Mouse (Mus musculus) brain, embryonic 18.5 days (tissue): ENCODE results near the gene Ak1.
A peak's percentile ranks its signal among the peaks of the same experiment; 100 is the strongest.

Source experiments
- DNase-seq: peaks from one replicate; pipeline ENCODE4 v3.0.0-alpha.2; 2012; ENCODE audit warnings: low read depth, low spot score

Gene Ak1

GRCm38 (mm10) chr2:32621517-32621859, at the start of gene Ak1:
Gene Ak1 (plus strand): TSS chr2:32621758.
- no peak for DNase-seq

DNA sequence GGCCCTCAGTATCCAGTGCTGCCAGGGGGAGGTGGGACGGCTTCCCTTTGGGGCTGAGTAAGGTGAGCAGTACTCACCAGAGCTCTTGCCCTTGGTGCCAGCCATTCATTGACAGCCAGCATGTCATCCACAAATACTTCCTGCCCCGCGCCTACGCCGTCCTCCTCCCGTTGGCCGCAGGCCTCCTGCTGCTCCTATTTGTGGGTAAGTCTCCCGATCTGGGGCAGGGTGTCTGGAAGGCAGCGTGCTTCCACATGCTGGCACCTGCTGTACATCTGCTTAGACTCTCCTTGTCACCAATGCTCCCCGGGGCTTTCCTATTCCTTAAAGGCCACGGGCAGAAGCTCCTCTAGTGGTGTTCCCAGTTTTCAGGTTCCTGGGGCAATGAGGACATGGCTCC, 49.4 kb upstream of the Ak1 start:
- no peak for DNase-seq

GRCm38 (mm10) chr2:32574497-32574896, 47.1 kb upstream of the Ak1 start, which contains the start of gene Pip5kl1:
Gene Pip5kl1 (plus strand): TSS chr2:32574797.
- DNase-seq = no peak

DNA sequence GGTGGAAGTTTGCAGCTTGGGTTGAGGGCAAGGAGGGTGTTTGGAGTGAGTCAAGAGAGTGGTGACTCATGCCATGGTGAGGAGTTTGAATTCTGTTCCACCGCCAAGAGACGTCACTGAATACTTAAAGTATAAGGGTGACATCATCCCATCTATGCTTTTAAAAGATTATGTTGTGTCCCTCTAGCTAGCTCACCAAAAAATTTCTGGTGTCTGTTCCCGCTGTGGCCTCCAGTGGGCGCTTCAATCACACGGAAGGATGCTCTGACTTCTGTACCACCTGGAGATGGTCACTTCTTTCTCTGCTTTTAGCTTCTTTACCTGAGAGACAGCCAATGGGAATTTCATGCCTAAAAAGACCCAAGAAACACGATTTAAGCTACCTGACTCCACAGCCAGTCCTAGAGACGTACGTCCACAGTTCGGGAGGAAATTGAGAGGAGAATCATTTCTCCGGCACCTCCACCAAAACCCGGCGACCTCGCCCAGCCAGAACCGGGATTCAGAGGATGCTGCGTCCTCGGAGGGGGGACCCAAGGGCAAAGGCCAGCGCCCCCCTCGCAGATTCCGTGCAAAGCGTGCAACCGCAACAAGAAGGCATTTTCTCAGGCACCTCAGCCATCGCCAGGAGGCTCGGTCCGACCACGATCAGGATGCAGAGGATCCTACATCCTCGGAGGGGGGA, 46.5 kb upstream of the Ak1 start:
- no peak for DNase-seq

GRCm38 (mm10) chr2:32575586-32576160, 45.9 kb upstream of the Ak1 start, which contains the start of gene 9430097D07Rik:
Gene 9430097D07Rik (minus strand): TSS chr2:32575684.
- no peak for DNase-seq

GRCm38 (mm10) chr2:32576532-32576931, 45.0 kb upstream of the Ak1 start:
- DNase-seq = no peak

DNA sequence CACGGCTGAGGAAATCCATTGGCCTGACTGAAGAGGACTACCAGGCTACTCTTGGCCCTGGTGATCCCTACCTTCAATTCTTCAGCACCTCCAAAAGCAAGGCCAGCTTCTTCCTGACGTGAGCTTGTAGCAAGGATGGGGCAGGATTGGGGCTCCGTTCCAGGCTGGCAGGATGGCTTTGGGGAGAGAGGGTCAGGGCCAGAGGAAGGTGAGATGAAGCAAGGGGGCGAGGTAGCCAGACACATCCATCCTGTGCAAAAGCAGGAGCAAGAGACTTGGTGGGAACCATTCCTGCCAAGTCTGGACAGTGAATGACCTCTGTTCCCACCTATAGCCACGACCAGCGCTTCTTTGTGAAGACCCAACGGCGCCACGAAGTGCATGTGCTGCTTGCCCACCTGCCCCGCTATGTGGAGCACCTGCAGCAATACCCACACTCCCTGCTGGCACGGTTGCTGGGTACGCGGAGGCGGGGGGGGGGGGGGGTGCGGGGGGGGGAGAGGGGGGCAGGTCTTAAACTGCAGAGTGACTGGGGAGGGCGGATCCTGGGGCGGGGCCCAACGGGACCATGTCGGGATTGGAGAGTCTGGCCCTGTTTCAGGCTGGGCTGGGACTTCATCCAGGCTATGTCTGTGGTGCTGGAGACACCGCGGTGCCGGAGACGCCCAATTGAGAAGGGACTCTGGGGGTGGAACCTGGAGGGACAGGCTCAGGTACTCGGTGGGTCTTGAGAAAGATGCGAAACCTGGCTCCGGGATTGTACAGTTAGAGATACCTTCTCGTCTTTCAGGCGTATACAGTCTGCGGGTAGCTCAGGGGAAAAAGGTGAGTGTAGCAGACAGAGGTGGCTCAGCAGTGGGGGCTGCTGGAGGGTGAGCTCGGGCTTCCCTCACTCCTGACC, 43.2 kb upstream of the Ak1 start:
- no peak for DNase-seq

DNA sequence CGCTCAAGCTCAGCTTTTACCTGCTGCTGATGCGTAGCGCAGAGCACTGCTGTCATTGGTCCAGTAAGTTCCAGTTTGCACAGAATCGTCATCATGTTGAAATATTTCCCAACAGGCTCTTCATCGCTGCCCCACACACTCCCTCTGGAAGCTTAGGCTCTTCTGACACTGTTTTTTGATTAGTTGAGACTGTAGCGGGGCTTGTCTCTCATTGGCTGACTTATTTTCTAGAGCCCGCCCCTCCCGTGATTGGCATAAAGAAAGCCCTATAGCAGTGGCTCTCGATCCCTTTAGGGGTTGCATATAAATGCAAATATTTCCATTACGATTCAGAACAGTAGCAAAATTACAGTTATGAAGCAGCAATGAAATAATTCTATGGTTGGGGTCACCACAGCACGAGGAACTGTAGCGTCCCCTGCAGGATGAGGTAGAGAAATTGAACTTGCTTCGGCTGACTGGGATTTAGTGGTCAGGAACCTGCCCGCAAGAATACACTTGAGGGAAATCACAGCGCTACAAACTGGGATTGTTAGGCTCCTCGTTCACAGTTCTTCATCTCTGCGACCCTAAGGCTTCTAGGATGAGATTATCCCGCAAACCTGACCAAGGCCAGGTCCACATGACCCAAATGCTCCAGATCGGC, 40.0 kb upstream of the Ak1 start:
- DNase-seq = no peak

- no peak for DNase-seq
Measured at GRCm38 (mm10) chr2:32582830-32583799, 38.4 kb upstream of the Ak1 start.

DNA sequence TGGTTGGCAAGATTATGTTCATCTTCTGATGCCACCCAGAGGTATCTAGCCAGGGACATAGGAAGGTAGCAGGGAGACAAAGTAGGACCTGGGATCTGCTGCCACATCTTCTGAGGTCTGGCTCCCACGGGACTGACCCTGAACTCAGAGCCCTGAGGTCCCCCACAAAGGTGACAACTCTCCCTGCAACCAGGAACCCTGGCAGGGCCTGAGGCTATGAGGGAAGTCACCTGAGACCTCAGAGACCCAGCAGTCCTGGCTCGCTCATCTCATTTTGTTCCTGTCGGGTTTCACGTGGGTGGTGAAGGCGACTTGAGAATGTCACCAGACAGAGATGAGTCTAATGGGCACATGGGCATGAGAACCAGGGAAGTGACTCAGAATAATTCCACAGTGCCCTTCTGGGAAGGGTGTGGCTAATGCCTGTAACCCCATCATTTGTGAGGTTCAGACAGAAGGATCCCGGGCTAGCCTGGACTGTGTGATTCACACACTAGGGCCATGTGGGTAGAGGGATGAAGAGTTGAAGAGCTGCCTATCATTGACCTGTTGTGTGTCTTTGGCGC, 36.3 kb upstream of the Ak1 start:
- no peak for DNase-seq

DNA sequence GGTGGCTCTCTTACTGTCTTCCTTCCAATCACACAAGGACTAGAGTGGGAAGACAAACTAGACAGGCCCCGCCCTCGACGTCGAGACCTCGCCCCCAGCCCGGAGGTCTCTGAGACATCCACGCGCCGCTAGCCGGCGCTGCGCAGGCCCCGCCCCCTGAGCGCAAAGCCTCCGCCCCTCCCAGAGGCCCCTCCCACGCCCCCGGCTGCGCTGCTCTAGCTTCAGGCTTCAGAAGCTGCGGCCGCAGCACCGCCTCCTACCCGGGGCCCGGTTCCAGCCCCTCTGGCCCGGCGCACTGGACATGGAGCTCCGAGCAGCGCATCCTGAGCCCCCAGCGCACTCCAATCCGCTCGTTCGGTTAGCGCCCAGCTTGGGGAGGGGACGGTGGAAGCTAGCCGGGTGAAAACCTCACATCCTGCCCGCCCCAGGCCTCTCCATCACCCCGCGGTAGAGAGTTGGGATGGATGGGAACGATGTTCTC, 34.6 kb upstream of the Ak1 start, which contains the start of gene St6galnac4:
Gene St6galnac4, plus strand, starts transcription at position 225 of the 481 bp plus-strand sequence.
- peak; percentile 76 for DNase-seq

- DNase-seq = no peak
Measured at GRCm38 (mm10) chr2:32587731-32588321, 33.7 kb upstream of the Ak1 start.

DNA sequence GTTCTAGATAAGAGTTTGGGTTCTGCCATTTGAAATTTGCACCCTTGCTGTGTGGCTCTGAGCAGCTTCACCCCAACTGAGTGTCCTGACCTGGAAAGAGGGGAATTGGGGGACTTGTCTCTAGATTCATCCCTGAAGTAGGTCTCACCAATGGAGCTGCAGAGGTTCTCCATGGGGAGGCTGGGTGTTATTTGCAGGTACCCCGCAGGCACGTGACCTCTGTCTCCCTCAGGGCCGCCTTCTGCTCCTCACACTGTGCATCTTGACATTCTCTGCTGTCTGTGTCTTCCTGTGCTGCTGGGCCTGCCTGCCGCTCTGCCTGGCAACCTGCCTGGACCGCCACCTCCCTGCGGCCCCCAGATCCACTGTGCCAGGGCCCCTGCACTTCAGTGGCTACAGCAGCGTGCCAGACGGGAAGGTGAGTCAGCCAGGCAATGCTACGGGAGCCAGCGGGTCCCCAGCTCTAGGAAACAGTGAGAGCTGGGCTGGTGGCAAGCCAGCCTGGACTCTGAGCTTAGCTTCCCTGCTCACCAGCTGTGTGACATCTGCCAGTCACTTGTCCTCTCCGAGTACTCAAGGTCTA, 32.3 kb upstream of the Ak1 start:
- DNase-seq = no peak

DNA sequence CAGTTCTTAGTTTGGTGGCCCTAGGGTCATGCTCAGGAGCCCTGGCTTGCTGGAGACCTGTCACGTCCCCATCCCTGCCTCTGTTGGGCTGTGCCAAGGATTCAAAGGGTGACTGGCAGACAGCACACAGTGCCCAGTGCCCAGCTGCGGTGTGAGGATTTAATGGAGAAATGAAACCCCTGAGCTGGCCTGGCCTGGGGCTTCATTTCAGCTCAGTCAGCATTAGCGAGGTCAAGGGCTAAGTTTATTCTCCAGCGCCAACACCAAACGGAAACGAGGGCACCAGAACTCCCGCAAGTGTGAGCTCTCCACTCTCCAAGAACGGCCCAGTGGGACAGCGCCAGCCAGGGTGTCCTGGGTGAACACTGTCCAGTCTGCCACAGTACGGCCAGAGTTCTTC, 31.3 kb upstream of the Ak1 start:
- DNase-seq = no peak

DNA sequence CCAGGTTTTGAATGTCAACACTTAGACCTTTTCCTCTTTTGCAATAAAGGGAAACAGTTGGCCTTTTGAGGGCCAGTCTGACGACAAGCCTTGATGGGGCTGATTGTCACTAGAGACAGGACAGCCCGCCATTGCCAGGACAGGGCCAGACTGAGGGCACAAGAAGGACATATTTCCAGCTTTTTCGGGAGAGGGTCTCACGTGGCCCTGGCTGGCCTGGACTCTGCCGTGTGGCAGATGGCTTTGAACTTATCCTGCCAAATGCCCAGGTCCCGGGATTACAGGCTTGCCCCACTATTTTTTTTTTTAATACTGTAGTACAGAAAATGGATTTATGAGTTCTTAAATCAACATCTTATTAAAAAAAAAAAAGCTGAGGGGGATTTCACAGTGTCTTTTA, 30.3 kb upstream of the Ak1 start:
- DNase-seq = no peak

DNA sequence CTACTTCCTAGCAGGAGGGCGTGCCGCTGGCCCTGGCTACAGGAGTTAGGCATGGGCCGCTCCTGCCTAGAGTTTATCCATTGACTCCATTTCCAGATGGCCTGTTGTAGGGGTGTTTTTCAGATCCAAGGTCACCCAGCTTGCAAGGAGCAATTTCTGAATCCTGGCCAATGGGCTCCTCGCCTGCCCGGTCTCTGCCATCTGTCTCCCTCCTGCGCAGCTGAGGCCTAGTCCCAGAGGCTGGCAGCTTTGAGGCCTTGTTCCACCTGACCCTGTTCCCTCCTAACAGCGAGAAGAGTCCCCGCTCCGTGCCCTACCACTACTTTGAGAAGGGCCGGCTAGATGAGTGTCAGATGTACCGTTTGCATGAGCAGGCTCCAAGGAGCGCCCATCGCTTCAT, 24.8 kb upstream of the Ak1 start:
- no peak for DNase-seq

GRCm38 (mm10) chr2:32597248-32597647, 24.3 kb upstream of the Ak1 start:
- no peak for DNase-seq

DNA sequence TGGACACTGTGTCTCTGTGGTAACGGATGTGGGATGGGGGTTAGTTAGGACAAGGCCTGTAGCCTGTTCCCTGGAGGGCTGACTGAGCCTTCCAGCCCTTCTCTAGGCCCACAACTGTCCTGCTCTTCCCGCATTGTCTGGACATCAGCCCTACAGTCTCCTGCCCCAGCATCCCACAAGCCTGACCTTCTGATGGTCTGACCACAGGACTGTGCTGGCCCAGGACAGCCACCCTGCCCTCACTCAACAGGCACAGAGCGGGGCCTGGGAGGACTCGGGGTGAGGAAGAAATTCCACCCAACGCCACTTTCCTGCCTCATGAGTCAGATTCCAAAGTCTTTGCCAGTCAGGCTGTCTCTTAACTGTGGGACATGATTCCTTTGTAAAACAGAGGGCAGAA, 23.9 kb upstream of the Ak1 start:
- no peak for DNase-seq

DNA sequence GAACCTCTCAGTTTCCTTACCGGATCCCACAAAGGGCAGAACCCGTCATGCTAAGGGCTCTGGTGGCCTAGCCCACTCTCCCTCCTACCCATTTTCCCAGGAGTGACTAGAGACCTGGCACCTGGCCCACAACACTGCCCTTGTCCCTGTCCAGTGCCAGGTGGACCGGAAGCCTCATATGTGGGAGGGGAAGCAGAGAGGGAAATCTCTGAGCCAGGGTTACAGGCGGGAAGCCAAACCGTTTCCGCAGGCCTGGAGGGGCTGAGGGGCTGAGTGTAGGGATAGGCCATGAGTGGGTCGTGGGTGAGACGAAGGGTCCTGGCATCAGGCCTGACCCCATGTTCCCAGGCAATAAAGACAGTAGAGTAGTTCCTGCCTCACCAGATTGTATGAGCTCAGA, 23.1 kb upstream of the Ak1 start:
- no peak for DNase-seq

DNA sequence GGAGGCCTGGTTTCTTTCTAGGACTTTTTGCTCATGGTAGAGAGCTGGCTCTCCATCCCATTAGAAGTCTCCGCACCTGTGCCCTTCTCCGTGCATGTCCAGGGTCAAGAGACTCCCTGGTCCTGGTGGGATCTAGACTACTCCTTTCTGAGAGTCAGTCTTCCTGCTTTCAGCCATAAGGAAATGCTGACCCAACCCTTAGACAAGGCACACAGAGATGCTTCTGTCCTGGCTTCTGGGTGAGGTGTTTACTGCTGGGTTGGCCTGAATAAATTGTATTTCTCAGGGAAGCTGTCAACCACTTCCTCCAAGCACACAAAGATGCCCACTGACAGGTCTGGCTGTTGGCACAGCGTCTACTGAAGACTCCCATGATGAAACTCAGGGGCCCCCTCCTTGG, 22.1 kb upstream of the Ak1 start, which contains the start of gene St6galnac6:
Gene St6galnac6, plus strand, starts transcription at position 301 of the 400 bp plus-strand sequence.
- no peak for DNase-seq
